Mouse (Mus musculus) splenic B cell, adult 2 months (primary cell): Measurements from ENCODE around the gene Sergef.
"Not testable (repeated sequence)": the region's sequence is repeated elsewhere in the genome, so short reads cannot be mapped to it uniquely, and the experiment has no call there.

ENCODE experiments used
- DNase-seq: peaks from one replicate; pipeline ENCODE4 v3.0.0-alpha.2; 2011; ENCODE audit warnings: low read depth, low spot score
- H3K27me3 ChIP-seq: 2 replicates; pipeline ENCODE4 v1.6.1; 2012; ENCODE audit warnings: mild to moderate bottlenecking, low read length, moderate library complexity, mixed read lengths; ENCODE audit not compliant: control insufficient read depth, poor library complexity, insufficient read depth, severe bottlenecking
- H3K36me3 ChIP-seq: 2 replicates; pipeline ENCODE4 v1.6.1; 2012; ENCODE audit warnings: mild to moderate bottlenecking, low read length, moderate library complexity, mixed read lengths; ENCODE audit not compliant: control insufficient read depth, poor library complexity, insufficient read depth, severe bottlenecking

Gene Sergef

DNA sequence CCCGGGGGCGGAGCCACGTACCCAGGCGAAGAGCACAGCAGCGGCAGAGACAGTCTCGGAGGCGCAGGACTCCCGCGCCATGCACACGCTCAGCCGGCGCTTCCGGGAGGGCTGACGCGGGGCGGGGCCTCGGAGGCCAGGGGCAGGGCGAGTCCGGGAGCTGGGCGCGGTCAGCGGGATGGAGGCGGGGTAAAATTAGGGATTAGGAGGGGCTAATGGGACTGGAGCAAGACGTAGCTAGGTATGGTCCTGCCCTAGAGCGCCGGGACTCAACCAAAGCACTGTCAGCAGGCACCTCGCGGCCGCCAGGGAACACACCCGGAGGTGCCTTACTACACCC is at the start of gene Sergef:
TSS of gene Sergef (minus strand) at position 116 of the 340 bp plus-strand sequence.
- H3K27me3 ChIP-seq: no peaks in the 10 kb centered on the region
- DNase-seq: peak; percentile 84
- no peaks in the 10 kb centered on the region for H3K36me3 ChIP-seq

DNA sequence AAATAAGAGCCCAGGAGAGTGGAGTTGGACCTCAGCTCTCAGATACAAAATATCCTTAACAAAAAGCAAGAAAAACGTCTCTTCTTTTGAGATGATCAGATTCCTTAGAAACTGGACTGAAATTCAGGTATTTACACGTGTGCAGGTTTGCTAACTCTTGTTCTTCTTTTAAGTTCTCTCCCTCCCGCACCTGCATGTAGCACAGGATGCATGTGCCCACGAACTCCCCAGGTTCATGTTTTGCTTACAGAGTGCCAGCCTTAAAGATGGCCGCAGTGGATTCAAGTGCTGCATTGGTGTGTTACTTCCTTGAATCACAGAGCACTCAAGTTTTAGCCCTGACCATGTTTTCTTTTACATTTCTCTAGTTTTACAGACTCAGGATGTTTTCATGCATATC is 47.2 kb upstream of the Sergef start:
- peaks cover 8% of the 10 kb centered on the region for H3K36me3 ChIP-seq
- DNase-seq: peak; percentile 54
- H3K27me3 ChIP-seq: no peaks in the 10 kb centered on the region

DNA sequence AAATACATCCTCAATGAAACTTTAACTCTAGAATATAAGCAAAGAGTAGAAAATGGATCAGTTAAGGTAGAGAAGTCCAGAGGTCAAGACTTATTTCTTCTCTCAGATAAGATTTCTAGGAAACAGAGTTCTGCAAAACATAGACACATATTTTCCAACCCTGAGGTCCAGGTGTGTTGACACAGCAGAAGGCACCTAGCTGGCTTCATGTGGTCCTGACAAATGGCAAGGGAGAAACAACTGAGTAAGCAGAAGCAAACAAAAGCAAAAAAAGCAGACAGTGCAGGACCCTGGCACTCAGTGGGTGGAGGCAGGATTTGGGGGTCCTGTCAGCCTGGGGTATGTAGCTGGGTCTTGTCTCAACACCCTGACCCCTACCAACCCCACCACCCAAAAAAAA is 41.1 kb upstream of the Sergef start:
- Histone ChIP-seq H3K27me3 (no peaks in the 10 kb centered on the region), H3K36me3 (no peaks in the 10 kb centered on the region)
- DNase-seq: no peak

DNA sequence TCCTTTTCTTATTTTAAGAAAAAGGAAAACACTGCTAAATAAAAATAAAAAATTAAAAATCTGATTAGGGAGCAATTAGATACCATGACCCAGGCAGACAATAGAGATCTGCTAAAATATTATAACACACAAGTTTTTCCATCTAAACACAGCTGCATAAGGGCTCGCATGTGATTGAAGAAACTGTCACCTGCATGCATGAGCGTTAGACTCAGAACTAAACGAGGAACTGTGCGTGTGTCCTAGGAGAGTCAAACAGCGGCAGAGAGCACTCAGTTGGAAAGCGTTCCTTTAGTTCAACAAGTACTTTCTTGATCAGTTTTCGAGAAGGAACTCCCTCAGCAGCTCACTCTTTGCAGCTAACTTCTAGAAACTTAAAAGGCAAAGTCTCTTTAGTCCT is 39.4 kb upstream of the Sergef start:
- DNase-seq, H3K36me3 ChIP-seq, H3K27me3 ChIP-seq: not testable (repeated sequence)

DNA sequence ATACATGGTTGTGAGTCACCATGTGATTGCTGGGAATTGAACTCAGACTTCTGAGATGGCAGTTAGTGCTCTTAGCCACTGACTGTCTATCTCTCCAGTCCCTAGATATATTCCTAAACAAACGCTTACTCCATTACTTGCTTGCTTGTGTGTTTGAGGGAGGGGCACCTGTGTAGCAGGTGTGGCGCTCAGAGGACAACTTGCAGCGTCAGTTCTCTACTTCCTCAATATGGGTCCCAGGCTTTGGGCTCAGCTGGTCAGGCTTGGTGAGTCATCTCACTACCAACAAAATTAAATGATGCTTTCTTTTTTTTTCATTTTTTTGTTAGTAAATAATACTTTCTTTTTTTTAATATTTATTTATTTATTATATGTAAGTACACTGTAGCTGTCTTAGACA is 38.8 kb upstream of the Sergef start:
- H3K36me3 ChIP-seq: no peaks in the 10 kb centered on the region
- no peak for DNase-seq
- H3K27me3 ChIP-seq: no peaks in the 10 kb centered on the region

DNA sequence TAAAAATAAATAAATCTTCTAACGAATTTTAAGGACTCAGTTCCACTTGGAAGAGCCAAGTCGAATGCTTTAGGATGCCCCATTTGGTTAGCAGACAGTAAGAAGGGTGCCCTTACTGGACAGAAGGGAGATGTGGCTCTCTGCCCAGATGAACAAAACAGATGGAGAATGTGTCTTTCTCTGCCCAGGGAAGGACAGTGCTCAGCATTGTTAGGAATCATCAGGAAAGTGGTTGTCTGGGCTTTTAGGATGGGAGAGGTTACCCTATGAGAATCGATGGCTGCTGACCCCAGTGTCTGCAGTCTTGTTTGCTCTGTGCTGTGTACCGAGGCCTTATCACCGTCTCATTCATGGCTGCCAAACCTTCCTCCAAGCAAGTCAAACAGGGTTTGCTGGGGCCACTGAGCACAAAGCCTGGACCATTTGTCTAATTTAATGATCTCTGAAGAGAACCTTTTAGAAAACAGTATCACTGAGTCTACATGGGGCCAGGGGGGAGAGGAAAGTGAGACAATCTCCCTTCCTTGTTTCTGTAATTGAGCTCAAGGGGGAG is 37.3 kb upstream of the Sergef start:
- DNase-seq: no peak

DNA sequence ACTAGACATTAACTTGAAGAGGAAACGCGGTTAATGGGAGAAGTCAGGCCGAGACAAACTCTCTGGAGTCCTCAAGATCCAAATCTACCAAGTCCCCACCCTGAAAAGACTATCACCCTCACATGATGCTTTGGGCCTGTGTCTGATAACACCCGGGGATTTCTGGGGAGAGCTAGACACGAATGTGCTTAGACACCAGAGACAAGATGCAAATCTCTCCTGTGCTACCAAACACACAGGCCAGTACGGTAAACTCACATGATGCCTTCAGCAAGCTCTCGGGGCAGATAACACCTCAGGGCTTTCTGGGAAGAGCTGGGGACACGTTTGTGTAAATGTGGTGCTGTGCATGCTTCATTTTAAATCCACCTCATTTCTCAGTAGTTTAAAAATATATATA is 36.3 kb upstream of the Sergef start:
- Histone ChIP-seq H3K27me3 (no peaks in the 10 kb centered on the region), H3K36me3 (no peaks in the 10 kb centered on the region)
- no peak for DNase-seq

More for the DNA sequence above, 37.3 kb upstream of the Sergef start:
- Histone ChIP-seq H3K27me3 (no peaks in the 10 kb centered on the region), H3K36me3 (no peaks in the 10 kb centered on the region)

DNA sequence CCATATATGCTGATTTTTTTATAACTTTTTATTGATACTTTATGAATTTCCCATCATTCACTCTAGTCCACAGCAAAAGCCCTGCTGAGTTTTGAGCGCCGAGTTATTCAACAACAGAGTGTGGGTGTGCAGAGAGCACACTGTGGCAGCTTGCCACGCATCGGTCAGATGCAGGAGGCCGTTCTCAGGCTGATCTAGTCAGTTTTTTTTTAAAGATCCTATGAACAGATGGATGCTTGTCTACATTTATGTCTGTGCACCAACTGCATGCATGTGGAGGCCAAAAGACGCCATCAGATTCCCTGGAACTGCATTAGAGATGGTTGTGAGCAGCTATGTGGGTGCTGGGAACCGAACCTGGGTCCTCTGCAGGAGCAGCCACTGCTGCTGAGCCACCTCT is 35.5 kb upstream of the Sergef start:
- DNase-seq: no peak
- no peaks in the 10 kb centered on the region for H3K36me3 ChIP-seq
- no peaks in the 10 kb centered on the region for H3K27me3 ChIP-seq

DNA sequence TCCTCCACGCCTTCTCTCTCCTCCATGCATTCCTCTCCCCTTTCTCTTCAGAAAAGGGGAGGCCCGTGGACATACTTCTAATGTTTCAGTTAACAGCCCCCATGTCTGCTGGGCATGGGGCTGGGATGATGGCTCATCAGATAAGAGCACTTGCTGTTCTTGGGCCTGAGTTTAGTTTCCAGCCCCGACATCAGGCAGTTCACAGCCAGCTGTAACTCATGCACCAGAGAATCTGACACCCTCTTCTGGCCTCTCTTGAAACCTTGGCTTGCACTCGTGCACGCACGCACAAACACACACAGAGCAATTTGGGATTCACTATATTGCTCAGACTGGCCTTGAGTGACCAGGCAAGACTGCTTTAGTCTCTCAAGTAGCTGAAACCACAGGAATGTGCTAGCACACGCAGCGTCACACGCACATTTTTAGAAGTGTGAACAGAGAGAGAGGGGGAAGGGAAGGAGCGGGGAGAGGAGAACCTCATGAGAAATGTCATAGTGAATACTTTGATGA is 32.6 kb upstream of the Sergef start, which contains the start of gene Tph1:
TSS of gene Tph1 (minus strand) at position 378 of the 513 bp plus-strand sequence.
- Histone ChIP-seq H3K36me3 (no peaks in the 10 kb centered on the region), H3K27me3 (no peaks in the 10 kb centered on the region)
- no peak for DNase-seq

DNA sequence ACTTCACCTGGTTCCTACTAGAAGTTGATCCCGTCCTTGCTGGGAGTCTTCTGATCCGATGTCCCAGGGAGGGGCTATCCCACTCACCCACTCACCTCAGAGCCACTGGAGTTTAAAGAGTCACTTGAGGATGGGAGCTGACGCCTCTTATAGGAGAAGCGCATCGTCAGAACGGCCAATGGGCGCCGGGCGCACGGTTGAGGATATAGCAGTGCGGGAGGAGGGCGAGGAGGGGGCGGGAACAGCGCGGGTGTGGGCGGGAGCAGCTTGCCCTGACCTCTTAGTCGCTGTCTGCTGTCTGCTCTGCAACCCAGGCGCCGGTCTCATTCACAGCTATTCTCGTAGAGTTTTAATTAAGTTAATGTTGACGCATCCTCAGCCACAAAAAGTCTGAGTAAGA is 27.6 kb upstream of the Sergef start:
- no peaks in the 10 kb centered on the region for H3K27me3 ChIP-seq
- DNase-seq: no peak
- H3K36me3 ChIP-seq: no peaks in the 10 kb centered on the region

DNA sequence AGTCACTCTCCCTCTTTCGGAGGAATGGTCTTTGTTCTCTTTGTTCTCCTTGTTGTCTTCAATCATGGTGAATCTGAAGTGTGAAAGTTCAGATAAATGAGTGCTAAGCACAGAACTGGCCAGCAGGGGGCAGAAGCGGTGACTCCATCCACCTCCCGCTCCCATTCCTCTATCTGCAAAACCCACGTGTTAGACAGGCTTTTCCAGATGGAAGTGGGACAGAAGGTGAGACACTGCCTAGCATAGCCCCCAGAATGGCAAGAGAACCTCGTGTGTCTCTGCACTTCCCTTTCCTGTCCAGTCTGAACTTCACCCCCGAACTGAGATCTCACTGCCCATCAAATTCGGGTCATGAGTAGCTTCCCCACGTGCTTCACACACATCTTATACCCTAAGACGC is 25.6 kb upstream of the Sergef start:
- Histone ChIP-seq H3K27me3 (no peaks in the 10 kb centered on the region), H3K36me3 (no peaks in the 10 kb centered on the region)
- peak; percentile 41 for DNase-seq

DNA sequence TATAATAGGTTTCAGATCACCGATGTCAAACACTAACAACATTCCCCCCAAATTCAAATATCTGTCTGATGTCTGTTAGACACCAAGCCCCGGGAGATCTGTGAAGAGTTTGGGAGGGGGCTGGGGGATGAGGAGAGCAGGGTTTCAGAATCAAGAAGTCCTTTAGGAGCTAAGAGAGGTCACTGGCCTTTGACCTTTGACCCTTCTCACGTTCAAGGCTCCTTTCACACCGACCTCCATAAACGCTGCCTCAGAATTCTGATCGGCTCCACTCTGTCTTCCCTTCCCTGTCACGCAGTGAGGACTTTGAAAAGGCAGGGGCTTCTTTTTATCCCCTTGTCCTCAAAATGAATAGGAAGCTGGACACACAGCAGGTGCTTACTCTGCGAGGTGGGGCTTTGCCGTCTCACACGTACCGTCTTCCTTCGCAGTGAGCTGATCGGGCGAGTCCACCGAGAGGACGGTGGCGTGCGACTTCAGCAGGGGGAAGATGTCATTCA is 22.0 kb upstream of the Sergef start:
- Histone ChIP-seq H3K36me3 (no peaks in the 10 kb centered on the region), H3K27me3 (no peaks in the 10 kb centered on the region)
- no peak for DNase-seq

DNA sequence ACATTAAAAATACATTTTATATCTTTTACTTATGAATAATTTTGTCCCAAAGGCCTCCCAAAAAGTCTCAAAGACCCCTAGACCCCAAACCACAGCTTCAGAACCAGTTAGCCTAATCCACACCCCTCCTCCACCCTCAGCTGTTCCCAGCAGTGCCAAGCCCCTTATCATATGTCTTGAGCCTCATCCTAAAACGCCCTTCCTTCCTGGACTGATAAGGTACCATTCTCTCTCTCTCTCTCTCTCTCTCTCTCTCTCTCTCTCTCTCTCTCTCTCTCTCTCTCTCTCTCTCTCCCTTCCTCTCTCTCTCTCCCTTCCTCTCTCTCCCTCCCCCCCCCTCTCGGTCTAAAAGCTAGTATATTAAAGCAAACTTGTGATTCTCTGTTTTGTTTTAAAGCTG is 12.7 kb upstream of the Sergef start:
- DNase-seq: no peak
- no peaks in the 10 kb centered on the region for H3K36me3 ChIP-seq

DNA sequence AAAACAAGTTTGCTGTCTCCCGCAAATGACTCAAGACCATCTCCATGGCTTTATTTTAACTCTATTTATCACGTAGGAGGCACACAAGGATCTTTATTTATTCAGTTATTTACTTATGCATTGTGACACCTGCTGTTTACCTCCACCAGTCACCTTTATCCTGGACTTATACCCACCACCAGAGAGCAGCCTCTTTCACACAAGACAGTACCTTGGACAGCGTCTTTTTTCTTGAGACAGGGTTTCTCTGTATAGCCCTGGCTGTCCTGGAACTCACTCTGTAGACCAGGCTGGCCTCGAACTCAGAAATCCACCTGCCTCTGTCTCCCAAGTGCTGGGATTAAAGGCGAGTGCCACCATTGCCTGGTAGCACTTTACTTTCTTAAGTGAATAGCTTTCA is 10.6 kb upstream of the Sergef start:
- H3K36me3 ChIP-seq, H3K27me3 ChIP-seq: not testable (repeated sequence)
- peak; percentile 18 for DNase-seq

More for the DNA sequence above, 12.7 kb upstream of the Sergef start:
- H3K27me3 ChIP-seq: no peaks in the 10 kb centered on the region

DNA sequence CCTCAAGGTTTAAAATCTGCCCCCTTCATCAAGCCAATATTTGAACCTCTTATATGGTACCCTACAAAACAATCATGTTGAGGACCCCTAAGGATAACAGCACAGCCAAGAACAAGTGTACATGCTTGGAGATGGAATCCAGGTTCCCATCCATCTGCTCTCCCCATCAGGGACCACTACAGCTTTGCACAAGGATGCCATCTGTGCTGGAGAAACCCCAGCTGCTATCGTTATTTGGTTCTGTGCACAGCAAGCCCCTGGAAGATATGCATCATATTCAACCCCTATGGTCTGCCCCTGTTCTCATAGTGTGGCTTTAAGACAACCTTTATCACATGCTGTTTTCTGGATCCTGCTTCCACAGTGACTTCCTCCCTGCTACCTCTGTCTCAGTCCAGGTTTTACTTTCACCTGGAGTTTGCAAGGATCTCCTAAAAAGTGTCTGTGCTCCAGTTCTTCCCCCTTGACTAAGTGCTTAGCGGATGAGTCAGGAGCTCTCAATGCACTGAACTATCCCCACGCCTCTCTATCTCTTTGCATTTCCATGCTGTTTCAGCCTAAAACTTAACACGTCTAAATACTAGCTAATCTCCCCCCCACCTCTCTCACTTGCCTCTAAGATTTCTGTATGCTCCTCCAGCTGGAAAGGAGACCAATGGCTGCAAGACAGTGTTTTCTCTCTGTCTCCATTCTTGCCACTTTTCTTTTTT is 9.0 kb upstream of the Sergef start:
- no peaks in the 10 kb centered on the region for H3K36me3 ChIP-seq

More for the DNA sequence above, 9.0 kb upstream of the Sergef start:
- no peaks in the 10 kb centered on the region for H3K27me3 ChIP-seq
- DNase-seq: no peak
